Mouse (Mus musculus): ENCODE measurements around the gene Ddx54. TPM values are rescaled to one million over a fixed set of nuclear protein-coding genes. Genes with fewer than 3 reads are reported as not detected.

The Ddx54 gene
- total and polyA plus RNA-seq, 2 experiments from 2014 or later = 32.6 to 36.2 TPM

GRCm38 (mm10) chr5:120609246-120609775, 3.2 kb upstream of the Ddx54 start:
- Histone ChIP-seq H3K27me3 (ENCODE audit: insufficient read depth, low read length) (no peaks in the 10 kb centered on the region), H3K9ac (replicated peaks; ENCODE audit: low read length, poor library complexity, severe bottlenecking) (no peak overlapping the region), H3K4me2 (ENCODE audit: low read depth, low read length, poor library complexity, severe bottlenecking) (no peak overlapping the region), H3K27ac (ENCODE audit: low read depth, low read length) (no peak overlapping the region), H3K4me3 (ENCODE audit: low read depth, low read length) (no peak overlapping the region), H3K9me3 (ENCODE audit: low read length) (no peaks in the 10 kb centered on the region), H3K4me1 (ENCODE audit: insufficient read depth, low read length) (peaks cover 8% of the 10 kb centered on the region; the same call in 1 of the 2 replicates), H3K36me3 (ENCODE audit: insufficient read depth, low read length) (0 out of 2 replicates have a peak, but pooled peaks cover 4% of the 10 kb centered on the region)
- ATAC-seq (ENCODE audit: low FRiP score) (no peak), DNase-seq (ENCODE audit: low spot score) (no peak)
- TF ChIP-seq CTCF (IDR thresholded peaks at IDR 0.05) = no peak
- 80% methylated on average over 16 of the region's 16 CpGs for WGBS

GRCm38 (mm10) chr5:120610906-120611305, 1.6 kb upstream of the Ddx54 start:
- Histone ChIP-seq H3K4me3 (ENCODE audit: low read depth, low read length) (no peak overlapping the region), H3K27me3 (ENCODE audit: insufficient read depth, low read length) (no peaks in the 10 kb centered on the region), H3K4me2 (ENCODE audit: low read depth, low read length, poor library complexity, severe bottlenecking) (peak overlapping the region; percentile 75), H3K4me1 (ENCODE audit: insufficient read depth, low read length) (peaks cover 8% of the 10 kb centered on the region; the same call in 1 of the 2 replicates), H3K9me3 (ENCODE audit: low read length) (no peaks in the 10 kb centered on the region), H3K9ac (replicated peaks; ENCODE audit: low read length, poor library complexity, severe bottlenecking) (peak overlapping the region; percentile 74; the same call in 1 of the 2 replicates), H3K27ac (ENCODE audit: low read depth, low read length) (no peak overlapping the region), H3K36me3 (ENCODE audit: insufficient read depth, low read length) (0 out of 2 replicates have a peak, but pooled peaks cover 4% of the 10 kb centered on the region)
- ATAC-seq (ENCODE audit: low FRiP score) = no peak
- TF ChIP-seq CTCF (IDR thresholded peaks at IDR 0.05) = no peak
- 91% methylated on average over 5 of the region's 5 CpGs for WGBS
- no peak for DNase-seq (ENCODE audit: low spot score)

- H3K9ac ChIP-seq (replicated peaks; ENCODE audit: low read length, poor library complexity, severe bottlenecking) = peak overlapping the region; percentile 74; the same call in 1 of the 2 replicates
- H3K9me3 ChIP-seq (ENCODE audit: low read length) = no peaks in the 10 kb centered on the region
- ATAC-seq (ENCODE audit: low FRiP score) = no peak
- no peak overlapping the region for H3K27ac ChIP-seq (ENCODE audit: low read depth, low read length)
- H3K27me3 ChIP-seq (ENCODE audit: insufficient read depth, low read length) = no peaks in the 10 kb centered on the region
- peaks cover 8% of the 10 kb centered on the region; the same call in 1 of the 2 replicates for H3K4me1 ChIP-seq (ENCODE audit: insufficient read depth, low read length)
- H3K4me2 ChIP-seq (ENCODE audit: low read depth, low read length, poor library complexity, severe bottlenecking) = peak overlapping the region; percentile 75
- H3K36me3 ChIP-seq (ENCODE audit: insufficient read depth, low read length) = 0 out of 2 replicates have a peak, but pooled peaks cover 4% of the 10 kb centered on the region
- no peak for TF ChIP-seq CTCF (IDR thresholded peaks at IDR 0.05)
- DNase-seq (ENCODE audit: low spot score) = no peak
- H3K4me3 ChIP-seq (ENCODE audit: low read depth, low read length) = peak overlapping the region; percentile 53
- WGBS = 49% methylated on average over 8 of the region's 8 CpGs
Observed at GRCm38 (mm10) chr5:120611416-120611815, 1.1 kb upstream of the Ddx54 start.

GRCm38 (mm10) chr5:120612822-120613604, 474 bp downstream of the Ddx54 start:
- peak overlapping the region; percentile 91 for H3K27ac ChIP-seq (ENCODE audit: low read depth, low read length)
- no peaks in the 10 kb centered on the region for H3K27me3 ChIP-seq (ENCODE audit: insufficient read depth, low read length)
- H3K9ac ChIP-seq (replicated peaks; ENCODE audit: low read length, poor library complexity, severe bottlenecking) = peak overlapping the region; percentile 77
- H3K4me3 ChIP-seq (ENCODE audit: low read depth, low read length) = peak overlapping the region; percentile 53
- peaks cover 8% of the 10 kb centered on the region; the same call in 1 of the 2 replicates for H3K4me1 ChIP-seq (ENCODE audit: insufficient read depth, low read length)
- peak overlapping the region; percentile 79 for H3K4me2 ChIP-seq (ENCODE audit: low read depth, low read length, poor library complexity, severe bottlenecking)
- peaks cover 17% of the 10 kb centered on the region for H3K36me3 ChIP-seq (ENCODE audit: insufficient read depth, low read length)
- DNase-seq (ENCODE audit: low spot score) = peak; percentile 100
- no peaks in the 10 kb centered on the region for H3K9me3 ChIP-seq (ENCODE audit: low read length)
- ATAC-seq (ENCODE audit: low FRiP score) = peak; percentile 94
- under 1% methylated on average over 69 of the region's 69 CpGs for WGBS
- 0 out of 2 replicates have a peak, but pooled peaks have one; percentile 9 for TF ChIP-seq CTCF (IDR thresholded peaks at IDR 0.05)

GRCm38 (mm10) chr5:120615903-120616302, 3.4 kb downstream of the Ddx54 start:
- peak; percentile 73 for TF ChIP-seq CTCF (IDR thresholded peaks at IDR 0.05)
- WGBS = 97% methylated on average over 4 of the region's 4 CpGs
- no peak for DNase-seq (ENCODE audit: low spot score)
- Histone ChIP-seq H3K4me2 (ENCODE audit: low read depth, low read length, poor library complexity, severe bottlenecking) (no peak overlapping the region), H3K9ac (replicated peaks; ENCODE audit: low read length, poor library complexity, severe bottlenecking) (no peak overlapping the region), H3K4me3 (ENCODE audit: low read depth, low read length) (no peak overlapping the region), H3K27me3 (ENCODE audit: insufficient read depth, low read length) (no peaks in the 10 kb centered on the region), H3K9me3 (ENCODE audit: low read length) (no peaks in the 10 kb centered on the region), H3K27ac (ENCODE audit: low read depth, low read length) (no peak overlapping the region), H3K36me3 (ENCODE audit: insufficient read depth, low read length) (peaks cover 28% of the 10 kb centered on the region), H3K4me1 (ENCODE audit: insufficient read depth, low read length) (peaks cover 7% of the 10 kb centered on the region; the same call in 1 of the 2 replicates)
- no peak for ATAC-seq (ENCODE audit: low FRiP score)

- Histone ChIP-seq H3K4me3 (ENCODE audit: low read depth, low read length) (no peak overlapping the region), H3K9ac (replicated peaks; ENCODE audit: low read length, poor library complexity, severe bottlenecking) (no peak overlapping the region), H3K4me2 (ENCODE audit: low read depth, low read length, poor library complexity, severe bottlenecking) (no peak overlapping the region), H3K4me1 (ENCODE audit: insufficient read depth, low read length) (no peaks in the 10 kb centered on the region), H3K36me3 (ENCODE audit: insufficient read depth, low read length) (peaks cover 39% of the 10 kb centered on the region), H3K27me3 (ENCODE audit: insufficient read depth, low read length) (no peaks in the 10 kb centered on the region), H3K9me3 (ENCODE audit: low read length) (no peaks in the 10 kb centered on the region), H3K27ac (ENCODE audit: low read depth, low read length) (no peak overlapping the region)
- no peak for TF ChIP-seq CTCF (IDR thresholded peaks at IDR 0.05)
- DNase-seq (ENCODE audit: low spot score) (no peak), ATAC-seq (ENCODE audit: low FRiP score) (no peak)
- 90% methylated on average over 12 of the region's 12 CpGs for WGBS
Observed at GRCm38 (mm10) chr5:120618778-120619177, 6.2 kb downstream of the Ddx54 start.
